Mouse (Mus musculus) B cell, adult 2 months (primary cell): Measurements from ENCODE around the gene Lhx3.
A peak's percentile ranks its signal among the peaks of the same experiment; 100 is the strongest.

Experiments used
- DNase-seq, 2 experiments: peaks; one replicate each; pipeline ENCODE4 v3.0.0; 2022

Lhx3 gene

GRCm38 (mm10) chr2:26201926-26202848 is 5.9 kb downstream of the Lhx3 start:
- no peak for DNase-seq

DNA sequence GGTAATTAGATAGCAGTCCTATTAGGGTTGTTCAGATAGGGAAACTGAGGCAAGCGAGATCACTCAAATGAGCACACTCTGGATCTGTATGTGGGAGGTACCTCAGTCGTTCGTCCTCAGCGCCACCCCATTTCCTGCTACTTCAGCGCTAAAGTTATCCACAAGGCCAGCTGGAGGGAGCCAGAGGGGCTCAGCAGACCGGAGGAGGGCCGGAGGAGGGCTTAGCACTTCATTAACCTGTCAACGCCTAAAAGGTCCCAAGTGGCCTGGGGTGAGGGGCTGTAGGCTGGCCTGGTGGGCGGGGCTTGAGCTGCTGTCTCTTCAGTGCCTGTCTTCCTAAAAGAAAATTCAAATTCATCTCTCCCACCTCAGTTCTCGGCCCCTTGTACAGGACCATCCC is 9.6 kb downstream of the Lhx3 start:
- DNase-seq: no peak

GRCm38 (mm10) chr2:26194552-26195339 is 13.3 kb downstream of the Lhx3 start:
- no peak for DNase-seq

GRCm38 (mm10) chr2:26188517-26188916 is 19.6 kb downstream of the Lhx3 start:
- peak; percentile 16 to 26 for DNase-seq

DNA sequence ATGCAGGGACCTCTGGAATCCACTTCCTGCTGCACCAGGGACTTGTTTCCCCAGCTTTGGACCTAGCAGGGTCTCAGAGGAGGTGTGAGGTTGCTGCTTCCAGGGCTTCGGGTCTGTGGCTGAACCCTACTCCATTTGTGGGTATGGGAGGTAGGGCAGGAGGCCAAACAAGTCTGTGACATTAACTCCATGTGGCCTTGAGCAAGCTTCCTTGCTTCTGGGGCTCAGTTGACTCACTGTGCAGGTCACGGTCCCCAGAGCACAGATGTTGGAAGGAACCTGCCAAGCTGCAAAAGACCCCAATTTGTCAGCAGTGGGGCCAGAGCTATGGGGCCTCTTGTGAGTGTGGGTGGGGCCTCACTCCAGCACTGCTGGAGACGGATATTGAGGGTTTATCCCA is 23.7 kb downstream of the Lhx3 start:
- DNase-seq: no peak

DNA sequence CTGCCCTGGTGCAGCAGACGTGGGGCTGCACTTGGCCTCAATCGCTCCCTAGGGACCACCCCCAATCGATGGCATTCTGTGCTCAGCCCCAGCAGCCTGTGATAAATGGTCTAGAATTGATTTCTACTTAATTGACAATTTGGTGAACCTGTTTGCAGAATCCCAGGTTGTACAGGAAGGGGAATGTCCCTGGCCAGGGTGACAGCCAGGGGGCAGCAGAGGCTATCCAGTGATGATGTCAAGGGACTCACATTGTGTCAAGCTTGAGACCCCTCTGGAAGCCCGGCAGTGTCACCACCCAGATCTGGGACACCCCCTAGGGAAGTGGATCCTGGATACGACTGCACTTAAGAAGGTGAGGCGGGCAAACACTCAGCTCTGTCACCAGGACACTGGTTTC is 25.4 kb downstream of the Lhx3 start:
- peak; percentile 31 to 47 for DNase-seq

DNA sequence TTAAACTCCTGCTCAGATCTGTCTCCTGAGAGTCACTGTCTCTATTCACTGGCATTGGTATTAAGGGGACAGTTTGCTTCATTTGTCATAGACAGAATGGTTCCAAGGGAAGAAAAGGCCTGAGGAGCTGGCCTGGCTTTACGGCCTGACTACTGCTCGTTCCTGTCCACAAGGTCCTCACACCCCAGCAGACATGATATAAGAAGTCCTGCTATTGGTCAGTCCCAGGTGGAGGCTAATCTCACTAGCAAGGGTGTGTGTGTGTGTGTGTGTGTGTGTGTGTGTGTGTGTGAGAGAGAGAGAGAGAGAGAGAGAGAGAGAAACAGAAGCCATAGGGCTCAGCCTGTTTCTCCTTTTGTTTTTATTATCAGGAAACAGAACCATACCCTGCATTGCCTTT is 30.9 kb downstream of the Lhx3 start:
- DNase-seq: no peak

DNA sequence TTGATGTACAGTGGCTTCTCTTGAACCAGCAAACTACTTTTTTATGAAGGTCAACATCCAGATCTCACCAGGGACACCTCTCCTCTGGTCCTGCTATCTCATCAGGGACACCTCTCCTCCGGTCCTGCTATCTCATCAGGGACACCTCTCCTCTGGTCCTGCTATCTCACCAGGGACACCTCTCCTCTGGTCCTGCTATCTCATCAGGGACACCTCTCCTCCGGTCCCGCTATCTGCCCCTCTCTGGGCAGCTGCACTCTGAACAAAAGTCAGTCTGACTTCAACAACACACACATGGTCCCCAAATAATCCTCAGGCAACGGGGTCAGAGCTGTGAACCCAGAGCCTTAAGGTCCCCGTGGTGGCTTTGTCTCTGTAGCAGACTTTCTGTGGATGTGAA is 31.4 kb downstream of the Lhx3 start:
- no peak for DNase-seq

DNA sequence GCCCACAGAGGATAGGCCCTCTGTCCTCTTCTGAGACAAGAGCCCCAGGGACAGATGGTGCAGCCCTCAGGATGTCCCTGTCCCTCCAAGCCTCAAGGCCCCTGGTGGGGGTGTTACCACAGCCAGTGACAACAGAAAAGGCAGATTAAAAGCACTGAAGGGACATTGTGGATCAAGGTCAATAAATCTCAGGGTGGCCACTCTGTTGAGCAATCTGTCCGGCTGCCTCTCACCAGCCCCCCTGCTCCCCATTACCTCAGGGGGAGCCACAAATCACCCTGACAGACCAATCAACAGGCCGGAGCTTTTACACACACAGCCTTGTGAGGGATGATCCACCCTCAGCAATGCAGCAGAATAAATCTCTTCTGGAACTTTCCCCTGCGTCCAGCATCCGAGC is 32.9 kb downstream of the Lhx3 start:
- DNase-seq: no peak

DNA sequence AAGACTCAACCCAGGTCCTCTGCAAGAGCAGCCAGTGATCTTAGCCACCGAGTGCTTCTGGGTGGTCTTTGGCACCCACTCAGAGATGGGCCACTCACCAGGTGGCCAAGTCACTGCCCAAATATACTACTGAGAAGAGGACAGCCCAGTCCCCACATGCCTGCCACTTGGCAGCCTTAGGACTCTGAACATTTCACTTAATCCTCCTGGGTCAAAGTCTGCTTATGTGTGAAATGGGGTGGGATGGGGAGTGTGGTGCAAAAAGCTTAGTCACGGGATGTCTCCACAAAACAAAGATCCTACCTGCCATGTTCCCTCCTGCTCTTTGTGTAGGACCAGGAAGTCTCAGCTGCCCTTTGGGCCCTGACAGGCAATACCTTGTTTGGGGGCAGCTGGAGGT is 35.9 kb downstream of the Lhx3 start:
- no peak for DNase-seq

DNA sequence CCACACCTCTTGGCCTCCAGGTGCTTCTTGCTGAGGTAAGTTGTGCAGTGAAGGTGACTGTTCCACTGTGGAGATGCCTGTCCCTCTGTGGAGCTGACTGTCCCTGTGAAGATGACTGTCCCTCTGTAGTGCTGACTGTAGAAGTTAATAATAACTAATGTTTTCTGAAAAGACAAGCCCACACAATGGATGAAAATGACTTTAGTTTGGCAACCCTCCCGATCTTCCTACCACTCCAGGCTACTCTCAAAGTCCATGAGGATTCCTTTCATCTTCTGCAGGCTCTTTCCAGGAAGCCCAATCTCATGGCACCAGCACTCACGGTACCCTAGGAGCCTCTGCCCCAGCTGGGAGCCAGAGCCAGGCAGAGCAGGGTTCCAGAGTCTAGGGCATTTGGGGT is 37.7 kb downstream of the Lhx3 start:
- no peak for DNase-seq

DNA sequence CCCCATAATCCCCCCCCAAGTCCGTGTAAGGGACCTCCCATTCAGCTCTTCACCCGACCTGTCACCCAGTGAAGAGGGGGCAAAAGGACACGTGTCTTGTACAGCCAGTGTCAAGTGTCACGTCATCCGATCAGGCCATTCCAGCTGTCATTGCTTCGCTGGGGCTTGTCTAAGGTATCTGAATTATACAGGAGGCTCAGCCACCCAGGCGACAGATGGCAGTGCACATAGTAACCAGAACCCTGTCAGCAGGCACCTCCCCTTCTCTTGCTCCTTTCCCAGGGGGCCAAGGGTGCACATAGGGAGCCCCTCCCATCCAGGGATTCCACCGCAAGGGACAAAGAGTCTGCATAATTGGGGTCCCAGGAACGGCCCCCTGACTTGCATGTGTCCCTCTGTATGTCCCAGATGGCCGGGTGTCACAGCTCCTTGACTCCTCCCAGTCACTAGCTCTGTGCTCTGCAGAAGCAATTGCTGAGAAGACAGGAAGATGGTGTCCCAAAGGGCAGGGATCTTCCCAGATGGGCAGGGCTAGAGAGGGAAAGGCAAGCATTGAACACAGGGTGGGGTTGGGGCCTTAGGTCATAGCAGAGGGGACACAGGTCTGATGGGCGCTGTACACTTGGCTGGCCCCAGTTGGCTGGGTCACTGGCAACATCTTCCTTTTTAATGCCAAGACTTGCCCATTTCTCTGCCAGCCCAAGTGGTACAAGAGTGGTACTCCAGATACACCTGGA is 39.1 kb downstream of the Lhx3 start:
- no peak for DNase-seq

- no peak for DNase-seq
Measured at GRCm38 (mm10) chr2:26166890-26167289, 41.2 kb downstream of the Lhx3 start.

DNA sequence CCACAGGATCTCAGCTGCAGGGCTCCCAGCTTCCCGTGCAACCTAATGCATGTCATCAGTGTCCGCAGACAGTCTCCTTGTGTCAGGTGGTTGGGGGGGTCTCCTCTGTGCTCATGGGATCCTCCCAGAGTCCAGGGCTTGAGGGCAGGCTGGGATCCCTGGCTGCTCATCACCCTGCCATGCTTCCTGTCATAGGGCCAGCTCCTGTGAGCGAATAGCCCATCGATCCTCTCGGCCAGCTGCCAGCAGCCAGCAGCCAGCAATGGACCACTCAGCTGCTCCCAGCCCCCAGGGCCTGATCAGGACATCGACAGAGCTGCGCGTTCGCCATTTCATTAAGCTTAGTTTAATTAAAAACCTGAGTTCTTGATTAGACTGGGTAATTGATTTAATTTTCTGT is 50.0 kb downstream of the Lhx3 start:
- DNase-seq: no peak

DNA sequence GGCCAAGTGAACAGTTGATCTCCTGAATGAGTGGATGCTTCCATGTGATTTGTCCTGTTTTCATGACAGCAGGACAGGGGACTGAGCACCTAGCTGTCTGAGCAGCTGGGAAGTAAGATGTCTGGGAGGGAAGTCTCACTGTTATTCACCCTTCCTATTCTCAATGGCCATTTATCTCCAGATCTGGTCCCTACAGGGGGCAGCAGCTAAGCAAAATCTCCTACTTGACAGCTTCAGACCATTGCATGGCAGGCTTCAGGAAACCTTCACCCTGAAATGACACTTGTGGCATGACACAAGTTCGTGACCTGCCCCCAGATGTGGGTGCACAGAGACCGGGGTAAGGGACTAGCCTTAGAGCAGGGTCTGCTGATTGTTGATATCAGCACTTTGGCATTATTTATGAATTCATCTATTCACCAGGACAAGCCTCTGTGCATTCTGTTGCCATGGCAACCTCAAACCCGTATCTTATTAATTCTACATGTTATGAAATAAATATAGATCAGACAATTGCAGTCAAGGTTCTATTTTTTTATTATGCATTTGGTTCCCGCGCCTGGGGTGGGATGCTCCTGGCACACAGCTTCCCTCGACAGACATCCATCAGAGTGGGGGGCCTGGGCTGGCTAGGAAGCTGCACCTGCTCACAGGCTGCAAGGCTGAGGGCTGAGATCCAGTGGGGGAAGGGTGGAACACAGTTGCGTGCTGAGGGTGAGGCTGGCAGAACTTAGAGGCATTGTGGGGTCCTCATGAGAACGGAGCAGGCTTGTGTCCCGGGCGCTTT is 51.7 kb downstream of the Lhx3 start:
- DNase-seq: no peak

- no peak for DNase-seq
Measured at GRCm38 (mm10) chr2:26155737-26156136, 52.4 kb downstream of the Lhx3 start.

DNA sequence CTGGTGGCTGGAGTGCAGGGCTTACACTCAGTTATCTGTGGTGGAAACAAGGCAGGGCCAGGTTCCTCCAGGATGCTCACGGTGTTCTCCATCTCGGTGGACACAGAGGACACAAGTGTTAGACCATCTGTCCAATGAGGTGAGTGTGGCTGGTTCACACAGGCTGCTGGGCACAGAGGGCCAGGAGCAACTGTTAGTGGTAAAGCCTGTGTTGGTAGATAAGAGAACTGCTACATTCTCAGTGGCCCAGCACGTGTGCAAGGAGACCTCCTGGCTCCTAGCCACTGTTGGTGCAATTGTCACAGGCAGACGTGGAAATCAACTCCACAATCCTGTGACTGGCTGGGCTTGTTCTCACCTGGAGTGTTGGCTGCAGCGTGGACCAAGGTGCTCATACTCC is 53.5 kb downstream of the Lhx3 start:
- no peak for DNase-seq

- peak; percentile 45 to 46 for DNase-seq
Measured at GRCm38 (mm10) chr2:26153909-26154340, 54.2 kb downstream of the Lhx3 start.

DNA sequence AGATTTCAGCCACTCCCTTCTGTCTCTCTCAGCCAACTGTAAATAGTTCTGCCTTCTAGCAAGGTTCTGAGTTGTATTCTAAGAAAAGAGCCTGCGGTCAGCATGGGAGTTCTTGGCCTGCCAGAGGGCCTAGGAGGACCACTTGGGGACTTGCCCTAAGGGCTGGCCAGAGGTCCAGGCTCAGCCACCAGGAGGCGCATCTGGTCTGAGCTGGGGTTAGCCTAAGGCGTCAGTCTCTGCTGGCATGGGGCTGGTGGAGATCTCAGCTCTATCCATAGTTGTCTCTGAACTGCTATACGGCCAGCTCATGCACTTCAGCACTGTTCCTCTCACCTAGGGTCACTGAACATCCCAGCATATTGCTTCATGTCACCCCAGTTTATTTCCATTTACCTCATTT is 54.8 kb downstream of the Lhx3 start:
- peak; percentile 42 to 48 for DNase-seq
